Mouse (Mus musculus) fat pad, adult 2 months (tissue): ENCODE measurements around the gene Tmem135.
A peak's percentile ranks its signal among the peaks of the same experiment; 100 is the strongest.

ENCODE experiments used
- DNase-seq: peaks from one replicate; pipeline ENCODE4 v3.0.0-alpha.2; 2011; ENCODE audit warnings: low read depth, low spot score; ENCODE audit errors: extremely low read depth

Gene Tmem135

GRCm38 (mm10) chr7:89257871-89258502 is 146.0 kb downstream of the Tmem135 start:
- no peak for DNase-seq

DNA sequence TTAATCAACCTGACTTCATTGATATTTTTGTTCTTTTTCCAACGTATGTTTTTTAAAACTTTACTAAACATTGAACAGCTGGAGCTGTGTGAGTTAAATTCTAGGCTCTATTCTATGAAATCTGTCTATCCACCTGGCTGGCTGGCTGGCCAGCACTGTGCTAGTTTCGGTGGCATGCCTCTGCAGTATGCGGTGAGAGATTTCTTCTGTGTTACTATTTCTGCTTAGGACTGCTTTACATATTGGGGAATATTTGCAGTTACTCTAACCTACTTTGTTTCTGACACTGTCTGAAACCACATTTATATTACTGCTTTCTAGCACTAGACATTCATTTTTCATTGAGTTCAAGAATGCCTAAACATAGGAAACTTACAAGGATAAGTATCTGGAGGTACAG is 150.2 kb downstream of the Tmem135 start:
- no peak for DNase-seq

GRCm38 (mm10) chr7:89253317-89253716 is 150.7 kb downstream of the Tmem135 start:
- no peak for DNase-seq

DNA sequence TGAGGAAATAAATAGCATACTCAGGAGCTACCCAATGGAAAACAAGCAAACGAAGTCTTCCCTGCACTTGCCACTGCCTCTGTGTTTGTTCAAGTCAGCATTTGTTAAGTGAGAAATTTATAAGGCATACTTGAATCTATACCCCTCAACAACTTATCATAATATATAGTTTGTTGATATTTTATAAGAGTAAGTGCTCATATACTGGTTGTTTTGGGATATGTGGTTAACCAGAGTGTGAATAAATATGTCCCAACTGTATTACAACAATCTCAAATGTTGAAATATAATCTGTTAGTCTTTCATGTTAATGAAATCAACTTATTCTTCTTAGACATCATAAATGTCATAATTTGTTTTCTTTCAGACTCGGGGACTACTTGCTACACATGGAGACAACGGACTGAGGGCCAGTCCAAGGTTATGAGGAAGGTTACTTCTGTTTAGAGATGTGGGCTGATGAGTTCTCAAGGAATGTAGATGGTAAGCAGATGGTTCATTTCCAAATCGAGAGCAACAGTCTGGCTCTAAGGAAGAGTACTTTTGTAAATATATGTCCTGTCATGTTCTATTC is 152.1 kb downstream of the Tmem135 start:
- no peak for DNase-seq

DNA sequence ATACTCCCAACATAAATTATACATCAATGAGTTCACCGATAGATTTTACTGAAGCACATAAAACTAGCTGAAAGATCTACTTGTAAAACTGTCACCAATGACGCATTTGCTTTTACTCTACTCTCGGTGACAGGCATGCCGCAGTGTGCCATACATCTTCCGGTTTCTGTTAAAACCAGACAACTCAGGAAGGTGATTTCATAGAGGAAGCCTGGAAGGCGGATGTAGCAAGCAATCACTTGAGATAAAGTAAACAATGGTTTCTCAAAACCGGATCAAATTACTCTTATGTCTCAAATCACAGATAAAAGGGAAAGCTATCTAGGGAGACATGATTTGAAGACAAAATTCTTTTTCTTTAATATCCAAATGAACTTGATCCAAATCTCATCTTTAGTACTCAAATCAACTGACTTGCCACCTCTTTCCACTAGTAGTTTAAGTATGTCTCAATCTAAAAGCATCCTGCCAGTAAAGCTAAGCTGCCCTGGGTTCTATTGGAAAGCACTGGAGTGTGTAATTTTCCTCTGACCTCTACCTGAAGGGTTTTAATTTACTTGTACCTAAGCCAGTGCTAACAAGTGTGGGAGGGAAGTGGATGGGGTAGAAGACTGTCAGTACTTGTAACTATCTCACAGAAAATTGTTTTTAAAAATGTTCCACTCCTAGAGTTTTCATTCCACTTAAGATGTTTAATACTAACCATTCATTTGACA is 155.7 kb downstream of the Tmem135 start:
- DNase-seq: peak; percentile 86

DNA sequence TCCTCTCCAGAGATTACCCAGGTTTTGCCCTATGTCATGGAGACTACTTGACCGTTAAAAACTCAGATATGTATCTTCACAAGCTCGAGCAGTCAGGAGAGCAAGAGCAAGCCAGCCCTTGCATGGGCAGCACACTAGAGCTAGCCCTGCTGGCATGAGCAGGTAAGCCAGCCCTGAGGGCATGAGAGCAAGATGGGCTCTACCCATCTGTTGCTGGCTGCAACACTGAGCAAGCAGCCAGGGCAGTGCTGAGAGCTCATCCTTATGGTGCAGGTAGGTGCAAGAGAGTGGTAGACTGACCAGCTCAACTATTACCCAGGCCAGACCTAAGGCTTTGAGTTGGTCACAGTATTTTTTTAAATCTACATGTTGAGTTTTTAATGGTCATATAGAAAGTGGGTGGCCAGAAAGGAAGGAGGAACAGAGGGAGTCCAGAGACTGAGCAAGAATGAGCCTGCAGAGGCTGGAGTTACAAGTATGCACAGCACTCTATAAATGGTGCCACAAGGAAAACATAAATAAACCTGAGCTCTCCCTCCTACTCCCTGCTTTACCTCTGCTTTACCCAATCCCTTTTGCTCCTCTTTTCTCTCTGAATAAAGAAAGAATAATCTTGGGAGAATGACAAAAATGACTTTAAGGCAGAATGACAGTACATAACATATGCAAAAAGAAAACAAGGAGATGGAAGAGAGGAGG is 156.9 kb downstream of the Tmem135 start:
- no peak for DNase-seq

DNA sequence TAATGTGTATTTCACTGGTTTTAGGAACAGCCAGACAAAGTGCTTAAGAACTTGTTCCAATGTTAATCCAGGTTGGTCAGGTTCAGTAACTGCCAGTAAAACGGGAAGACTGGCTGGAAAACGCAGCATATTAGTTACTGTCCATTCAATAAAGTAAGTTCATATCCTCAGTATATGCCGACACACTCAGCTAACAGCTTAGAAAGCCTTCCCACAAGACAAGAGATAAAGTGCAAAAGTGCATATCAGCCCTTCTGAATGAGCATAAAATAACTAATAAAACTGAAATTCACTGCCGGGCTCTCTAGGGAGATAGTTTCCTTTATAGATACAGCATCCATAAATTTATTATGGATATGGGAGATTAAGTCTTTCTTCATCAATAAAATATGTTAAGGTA is 161.5 kb downstream of the Tmem135 start:
- DNase-seq: no peak

DNA sequence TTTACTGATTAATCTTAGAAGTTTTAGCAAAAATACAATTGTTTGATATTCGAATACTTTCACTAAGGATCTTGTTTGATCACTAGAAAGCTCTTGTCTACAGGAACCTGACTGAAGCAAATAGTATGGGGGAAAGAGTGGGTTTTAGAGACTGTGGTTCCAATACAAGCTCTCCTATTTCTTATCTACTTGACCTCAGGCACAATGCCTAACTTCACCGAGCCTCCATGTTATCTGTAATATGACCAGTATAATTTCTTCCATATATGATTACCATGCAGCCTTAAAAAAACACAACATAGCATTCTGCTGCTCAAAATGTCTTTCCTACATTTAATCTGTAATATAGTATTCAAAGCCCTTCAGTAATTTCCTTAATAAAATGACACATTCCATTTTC is 161.9 kb downstream of the Tmem135 start:
- no peak for DNase-seq

GRCm38 (mm10) chr7:89239592-89239991 is 164.4 kb downstream of the Tmem135 start:
- DNase-seq: no peak

- DNase-seq: no peak
These were observed 167.4 kb downstream of the Tmem135 start for GRCm38 (mm10) chr7:89236592-89236991.

GRCm38 (mm10) chr7:89235974-89236507 is 168.0 kb downstream of the Tmem135 start:
- DNase-seq: no peak

GRCm38 (mm10) chr7:89232499-89233145 is 171.4 kb downstream of the Tmem135 start:
- no peak for DNase-seq

DNA sequence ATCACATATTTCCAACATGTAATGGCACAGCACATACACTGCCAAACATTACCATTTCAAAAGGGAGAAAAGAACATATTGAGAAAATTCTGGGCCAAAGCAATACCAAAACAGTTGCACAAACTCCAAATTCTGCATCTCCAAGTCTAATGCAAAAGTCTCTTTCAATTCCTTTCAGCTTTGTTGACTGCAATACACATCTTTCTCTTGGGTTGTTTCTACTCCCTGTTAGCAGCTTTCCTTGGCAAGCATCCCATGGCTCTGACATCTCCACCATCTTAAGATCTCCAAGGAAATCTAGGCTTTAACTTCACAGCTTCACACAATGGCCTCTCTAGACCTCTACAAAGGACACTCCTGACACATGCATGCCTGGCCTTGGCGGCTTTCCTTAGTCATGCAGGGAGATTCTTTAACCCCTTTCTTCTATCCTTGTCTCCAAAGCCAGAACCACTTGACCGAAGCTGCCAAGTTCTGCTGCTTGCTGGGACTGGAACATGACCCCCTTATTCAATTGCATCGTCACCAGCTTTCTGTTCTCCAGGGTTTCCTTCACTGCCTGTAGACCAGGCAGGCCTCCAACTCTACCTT is 172.7 kb downstream of the Tmem135 start:
- DNase-seq: no peak

DNA sequence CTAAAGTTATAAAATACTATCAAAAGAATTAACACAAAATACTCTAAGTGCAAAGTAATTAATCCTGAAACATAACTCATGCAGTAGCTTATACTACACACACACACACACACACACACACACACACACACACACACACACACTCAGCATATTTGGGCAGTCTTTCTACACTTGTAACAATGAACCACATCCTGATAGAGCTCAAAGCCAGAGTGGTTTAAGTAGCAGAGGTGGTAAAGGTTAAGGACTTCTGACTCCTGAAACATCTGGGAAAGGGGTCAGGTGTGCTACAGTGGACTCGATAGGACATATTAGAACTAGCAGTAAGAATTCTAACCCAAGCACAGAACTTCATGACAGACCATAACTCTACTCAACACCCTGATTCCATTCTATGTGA is 181.4 kb downstream of the Tmem135 start:
- no peak for DNase-seq

DNA sequence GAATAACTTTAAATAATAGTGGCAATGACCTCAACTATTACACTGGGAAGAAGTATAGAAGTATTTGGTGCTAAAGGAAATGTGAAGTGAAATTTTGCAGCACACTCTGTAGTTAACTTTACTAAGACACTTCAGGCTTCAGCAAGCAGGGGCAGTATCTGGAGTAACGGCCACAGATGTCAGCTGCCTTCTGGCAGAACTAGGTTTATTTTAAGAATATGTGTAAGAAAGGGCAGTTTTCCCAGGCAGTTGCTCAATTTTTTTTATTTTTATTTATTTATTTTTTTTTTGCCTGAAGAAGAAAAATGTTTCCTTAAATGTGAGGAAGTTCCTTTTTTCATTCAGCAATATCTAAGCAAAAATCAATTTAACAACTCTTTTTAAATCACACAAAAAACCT is 187.4 kb downstream of the Tmem135 start:
- DNase-seq: no peak

- DNase-seq: no peak
These were observed 187.9 kb downstream of the Tmem135 start for GRCm38 (mm10) chr7:89216118-89216517.

DNA sequence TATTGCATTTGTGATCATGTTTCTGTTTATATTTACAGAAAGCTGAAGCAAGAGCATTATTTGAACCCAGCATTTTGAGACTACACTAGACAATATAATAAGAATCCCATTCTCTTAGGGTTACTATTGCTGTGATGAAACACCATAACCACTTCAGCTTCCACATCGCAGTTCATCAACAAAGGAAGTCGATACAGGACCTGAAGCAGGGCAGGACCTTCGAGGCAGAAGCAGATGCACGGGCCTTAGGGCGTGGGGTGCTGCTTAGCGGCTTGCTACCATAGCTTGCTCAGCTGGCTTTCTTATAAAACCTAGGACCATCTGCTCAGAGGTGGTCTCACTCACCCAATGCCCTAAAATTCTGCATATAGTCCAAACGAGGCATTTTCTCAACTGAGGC is 188.3 kb downstream of the Tmem135 start:
- no peak for DNase-seq

DNA sequence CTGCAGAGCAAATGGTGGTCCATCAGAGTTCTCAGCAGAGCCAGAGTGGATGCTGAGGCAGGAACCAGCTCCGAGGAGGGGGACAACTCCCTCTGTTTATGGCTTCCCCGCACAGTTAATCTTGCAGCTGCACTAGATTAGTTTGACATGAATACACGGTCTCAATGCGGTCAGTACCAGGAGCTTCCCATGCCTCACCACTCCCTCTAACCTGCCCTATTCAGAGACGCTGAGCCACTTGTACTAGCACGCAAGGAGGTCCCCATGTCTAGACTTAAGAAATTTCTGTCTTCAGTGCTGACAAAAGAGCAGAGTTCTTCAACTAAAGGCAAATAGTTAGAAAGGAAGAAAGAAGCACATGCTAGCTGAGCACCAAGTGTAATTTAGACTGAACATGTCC is 193.5 kb downstream of the Tmem135 start:
- no peak for DNase-seq

DNA sequence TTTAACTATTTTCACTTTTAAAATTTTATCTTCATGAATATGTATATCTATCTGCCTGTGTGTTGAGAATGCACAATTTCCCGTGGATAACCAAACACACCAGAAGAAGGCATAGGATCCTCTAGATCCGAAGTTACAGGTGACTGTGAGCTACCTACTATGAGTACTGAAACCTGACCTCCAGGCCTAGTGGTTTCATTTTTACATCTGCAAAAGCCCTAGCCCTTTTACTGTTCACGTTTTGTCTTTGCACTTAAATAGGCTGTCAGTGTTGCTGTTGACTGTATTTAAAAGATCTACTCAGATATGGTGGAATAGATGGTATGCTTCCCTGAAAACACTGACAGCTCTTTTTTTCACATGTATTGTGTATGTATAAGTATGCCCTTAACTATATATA is 197.9 kb downstream of the Tmem135 start:
- no peak for DNase-seq

DNA sequence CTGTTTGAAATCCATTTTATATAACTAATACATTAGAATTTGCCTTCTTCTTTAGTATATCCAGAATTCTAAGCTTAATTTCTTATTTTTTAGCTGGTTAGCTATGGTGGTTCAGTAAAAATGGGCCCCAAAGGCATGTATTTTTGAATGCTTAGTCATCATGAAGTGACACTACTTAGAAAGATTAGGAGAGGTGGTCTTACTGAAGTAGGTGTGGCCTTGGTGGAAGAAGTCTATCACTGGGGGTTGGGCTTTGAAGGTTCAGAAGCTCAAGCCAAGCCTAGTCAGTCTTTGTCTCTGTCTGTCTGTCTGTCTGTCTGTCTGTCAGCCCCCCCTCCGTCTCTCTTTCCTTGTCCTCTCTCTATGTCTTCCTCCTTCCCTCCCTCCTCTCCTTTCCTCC is 198.6 kb downstream of the Tmem135 start:
- no peak for DNase-seq

- no peak for DNase-seq
These were observed 200.9 kb downstream of the Tmem135 start for GRCm38 (mm10) chr7:89203144-89203543.
